Mouse (Mus musculus): ENCODE results near the gene Lgr4. TPM values are rescaled to one million over a fixed set of nuclear protein-coding genes. Genes with fewer than 3 reads are reported as not detected.
A peak's percentile ranks its signal among the peaks of the same experiment; 100 is the strongest.

Gene Lgr4
- polyA plus RNA-seq, 1 experiment from 2014 or later, result 14.0 TPM

DNA sequence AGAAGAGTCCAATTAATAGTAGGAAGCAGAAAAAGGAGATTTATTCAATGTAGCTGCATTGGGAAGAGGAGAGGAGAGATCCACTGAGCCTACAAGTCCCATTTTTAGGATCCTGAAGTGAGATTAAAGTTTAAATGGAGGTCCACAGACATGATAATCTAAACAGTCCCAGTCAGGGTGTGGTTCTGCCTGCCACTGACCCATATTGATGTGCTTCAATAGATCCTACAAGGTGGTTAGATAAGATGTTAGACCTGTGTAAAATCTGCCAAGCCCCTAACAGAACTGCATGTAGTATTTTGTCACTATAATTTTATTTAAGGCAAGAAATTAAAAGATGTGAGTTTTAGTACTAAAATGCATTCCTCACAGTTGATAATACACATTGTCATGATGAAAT is 76.0 kb downstream of the Lgr4 start:
- no peak overlapping the region for H3K4me2 ChIP-seq
- H3K27ac ChIP-seq (ENCODE audit: low read depth, low read length), result no peak overlapping the region
- no peaks in the 10 kb centered on the region for H3K27me3 ChIP-seq (ENCODE audit: control insufficient read depth, insufficient read depth, low read length)
- no peak for ATAC-seq (replicated peaks; ENCODE audit: insufficient number of reproducible peaks, low FRiP score, low TSS enrichment)
- no peak overlapping the region for H3K9ac ChIP-seq (ENCODE audit: low read depth, low read length)
- peaks cover 41% of the 10 kb centered on the region for H3K4me1 ChIP-seq (ENCODE audit: control insufficient read depth, insufficient read depth, low read length)
- H3K9me3 ChIP-seq (replicated peaks; ENCODE audit: control insufficient read depth, low read length), result no peaks in the 10 kb centered on the region
- H3K36me3 ChIP-seq (ENCODE audit: control insufficient read depth, insufficient read depth, low read length), result no peaks in the 10 kb centered on the region; the same call in 1 of the 2 replicates
- H3K4me3 ChIP-seq (ENCODE audit: low read depth, low read length), result no peak overlapping the region

DNA sequence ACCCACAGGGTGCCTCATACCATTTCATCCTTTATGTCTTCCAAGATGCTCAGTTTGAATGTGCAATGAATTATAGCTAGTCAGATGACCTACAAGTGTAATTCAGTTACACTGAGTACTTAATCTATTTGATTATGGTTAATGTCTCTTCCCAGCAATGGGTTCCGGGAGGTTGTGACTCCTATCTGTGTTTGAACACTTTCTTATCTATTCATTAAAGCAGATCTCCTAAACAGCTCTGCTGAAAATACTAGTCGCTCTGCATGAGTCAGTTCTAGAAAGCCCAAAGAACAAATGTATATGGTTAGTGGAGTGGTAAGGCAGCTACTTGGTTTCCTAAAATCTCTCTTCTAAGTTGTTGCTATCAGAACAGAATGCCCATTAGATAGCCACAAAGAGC is 77.6 kb downstream of the Lgr4 start:
- Histone ChIP-seq H3K27me3 (ENCODE audit: control insufficient read depth, insufficient read depth, low read length) (no peaks in the 10 kb centered on the region), H3K9ac (ENCODE audit: low read depth, low read length) (no peak overlapping the region), H3K4me2 (no peak overlapping the region), H3K4me3 (ENCODE audit: low read depth, low read length) (no peak overlapping the region), H3K9me3 (replicated peaks; ENCODE audit: control insufficient read depth, low read length) (no peaks in the 10 kb centered on the region), H3K4me1 (ENCODE audit: control insufficient read depth, insufficient read depth, low read length) (peaks cover 27% of the 10 kb centered on the region), H3K36me3 (ENCODE audit: control insufficient read depth, insufficient read depth, low read length) (no peaks in the 10 kb centered on the region; the same call in 1 of the 2 replicates), H3K27ac (ENCODE audit: low read depth, low read length) (no peak overlapping the region)
- WGBS (ENCODE audit: insufficient replicate concordance), result 8% methylated on average over 2 of the region's 2 CpGs
- no peak for ATAC-seq (replicated peaks; ENCODE audit: insufficient number of reproducible peaks, low FRiP score, low TSS enrichment)

DNA sequence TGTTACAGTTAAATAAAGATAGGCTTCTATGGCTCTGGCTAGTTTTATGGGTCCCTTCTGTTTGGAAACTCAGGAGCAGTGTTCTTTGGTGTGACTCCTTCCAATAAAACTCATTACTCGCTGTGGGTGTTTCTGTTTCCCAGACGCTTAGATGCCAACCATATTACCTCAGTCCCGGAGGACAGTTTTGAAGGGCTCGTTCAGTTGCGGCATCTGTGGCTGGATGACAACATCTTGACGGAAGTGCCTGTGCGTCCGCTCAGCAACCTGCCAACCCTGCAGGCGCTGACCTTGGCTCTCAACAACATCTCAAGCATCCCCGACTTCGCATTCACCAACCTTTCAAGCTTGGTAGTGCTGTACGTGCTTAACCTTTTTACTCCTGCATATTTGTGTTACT is 79.0 kb downstream of the Lgr4 start:
- Histone ChIP-seq H3K27ac (ENCODE audit: low read depth, low read length) (0 out of 2 replicates have a peak overlapping the region, but pooled peaks have one; percentile 15), H3K4me1 (ENCODE audit: control insufficient read depth, insufficient read depth, low read length) (peaks cover 23% of the 10 kb centered on the region), H3K4me2 (peak overlapping the region; percentile 29), H3K4me3 (ENCODE audit: low read depth, low read length) (no peak overlapping the region), H3K9me3 (replicated peaks; ENCODE audit: control insufficient read depth, low read length) (no peaks in the 10 kb centered on the region), H3K9ac (ENCODE audit: low read depth, low read length) (no peak overlapping the region), H3K27me3 (ENCODE audit: control insufficient read depth, insufficient read depth, low read length) (no peaks in the 10 kb centered on the region), H3K36me3 (ENCODE audit: control insufficient read depth, insufficient read depth, low read length) (no peaks in the 10 kb centered on the region; the same call in 1 of the 2 replicates)
- WGBS (ENCODE audit: insufficient replicate concordance), result 45% methylated on average over 12 of the region's 12 CpGs
- ATAC-seq (replicated peaks; ENCODE audit: insufficient number of reproducible peaks, low FRiP score, low TSS enrichment), result no peak

DNA sequence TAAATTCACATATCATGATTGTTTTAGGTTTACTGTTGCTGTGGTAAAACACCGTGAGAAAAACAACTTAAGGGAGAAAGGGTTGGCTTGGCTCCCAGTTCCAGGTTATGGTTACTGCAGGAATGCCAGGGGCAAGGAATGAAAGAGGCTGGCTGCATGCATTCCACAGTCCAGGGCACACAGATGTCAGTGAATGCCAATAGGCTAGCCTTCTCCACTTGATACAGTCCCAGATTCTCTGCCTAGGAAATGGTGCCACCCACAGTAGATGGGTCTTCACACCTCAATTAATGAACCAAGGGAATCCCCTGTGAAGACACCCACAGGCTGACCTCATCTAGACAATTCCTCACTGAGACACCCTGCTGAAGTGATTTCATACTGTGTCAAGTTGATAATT is 87.2 kb downstream of the Lgr4 start:
- no peak overlapping the region for H3K9ac ChIP-seq (ENCODE audit: low read depth, low read length)
- H3K9me3 ChIP-seq (replicated peaks; ENCODE audit: control insufficient read depth, low read length), result no peaks in the 10 kb centered on the region
- ATAC-seq (replicated peaks; ENCODE audit: insufficient number of reproducible peaks, low FRiP score, low TSS enrichment), result no peak
- H3K4me1 ChIP-seq (ENCODE audit: control insufficient read depth, insufficient read depth, low read length), result no peaks in the 10 kb centered on the region
- H3K4me3 ChIP-seq (ENCODE audit: low read depth, low read length), result no peak overlapping the region
- H3K4me2 ChIP-seq, result no peak overlapping the region
- no peaks in the 10 kb centered on the region for H3K27me3 ChIP-seq (ENCODE audit: control insufficient read depth, insufficient read depth, low read length)
- H3K36me3 ChIP-seq (ENCODE audit: control insufficient read depth, insufficient read depth, low read length), result 0 out of 2 replicates have a peak, but pooled peaks cover 3% of the 10 kb centered on the region
- no peak overlapping the region for H3K27ac ChIP-seq (ENCODE audit: low read depth, low read length)
- 77% methylated on average over 1 of the region's 1 CpGs for WGBS (ENCODE audit: insufficient replicate concordance)

DNA sequence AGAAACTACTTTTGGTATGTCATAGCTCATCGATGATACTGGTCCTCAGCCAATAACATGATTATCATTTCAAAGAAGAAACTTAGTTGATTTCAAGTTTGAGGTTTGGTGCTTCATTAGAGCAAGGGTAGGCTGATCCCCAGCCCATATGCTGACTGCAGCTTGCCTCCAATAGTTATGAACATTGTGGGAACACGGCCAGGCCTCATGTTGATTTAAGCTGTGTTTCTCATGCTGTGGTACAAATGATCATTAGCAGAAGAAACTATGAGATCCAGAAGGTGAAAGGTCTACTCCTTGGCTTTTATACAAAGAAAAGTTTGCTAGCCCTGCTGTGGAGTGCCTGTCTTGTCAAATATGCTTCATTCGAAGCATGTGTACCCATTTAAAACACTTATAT is 87.7 kb downstream of the Lgr4 start:
- Histone ChIP-seq H3K9ac (ENCODE audit: low read depth, low read length) (no peak overlapping the region), H3K36me3 (ENCODE audit: control insufficient read depth, insufficient read depth, low read length) (0 out of 2 replicates have a peak, but pooled peaks cover 3% of the 10 kb centered on the region), H3K4me3 (ENCODE audit: low read depth, low read length) (no peak overlapping the region), H3K27me3 (ENCODE audit: control insufficient read depth, insufficient read depth, low read length) (no peaks in the 10 kb centered on the region), H3K4me2 (no peak overlapping the region), H3K4me1 (ENCODE audit: control insufficient read depth, insufficient read depth, low read length) (no peaks in the 10 kb centered on the region), H3K27ac (ENCODE audit: low read depth, low read length) (no peak overlapping the region), H3K9me3 (replicated peaks; ENCODE audit: control insufficient read depth, low read length) (no peaks in the 10 kb centered on the region)
- 73% methylated on average over 3 of the region's 3 CpGs for WGBS (ENCODE audit: insufficient replicate concordance)
- ATAC-seq (replicated peaks; ENCODE audit: insufficient number of reproducible peaks, low FRiP score, low TSS enrichment), result no peak

DNA sequence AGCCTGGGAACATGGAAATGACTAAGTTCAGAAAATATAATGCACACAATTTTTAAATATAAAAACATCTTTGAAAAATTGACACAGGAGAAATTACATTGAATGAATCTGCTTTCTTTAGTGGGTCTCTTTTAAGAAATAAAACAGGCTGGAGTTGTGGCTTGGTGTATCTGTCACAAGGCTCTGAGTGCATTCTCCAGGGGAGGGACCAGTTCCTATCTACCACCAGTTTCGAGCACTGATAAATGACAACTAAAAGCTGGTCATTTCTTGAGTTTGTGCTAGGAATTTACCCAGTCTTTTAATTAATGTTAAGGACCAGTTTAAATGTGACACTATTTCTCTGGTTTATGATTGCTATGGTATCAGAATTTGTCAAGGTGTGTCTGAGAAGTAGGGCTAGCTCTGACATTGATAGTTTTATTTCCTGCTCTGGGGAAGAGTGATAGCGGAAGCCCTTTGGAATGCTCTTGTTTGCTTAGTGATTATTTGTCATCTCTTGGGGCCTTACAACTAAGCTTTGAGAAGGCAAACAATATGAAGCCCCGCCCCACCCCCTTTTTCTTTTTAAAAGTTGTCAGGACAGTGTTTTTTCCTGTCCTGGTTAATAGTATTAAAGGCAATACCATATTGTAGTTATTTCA is 88.3 kb downstream of the Lgr4 start:
- H3K9ac ChIP-seq (ENCODE audit: low read depth, low read length), result no peak overlapping the region
- no peaks in the 10 kb centered on the region for H3K27me3 ChIP-seq (ENCODE audit: control insufficient read depth, insufficient read depth, low read length)
- no peaks in the 10 kb centered on the region for H3K4me1 ChIP-seq (ENCODE audit: control insufficient read depth, insufficient read depth, low read length)
- 0 out of 2 replicates have a peak, but pooled peaks cover 3% of the 10 kb centered on the region for H3K36me3 ChIP-seq (ENCODE audit: control insufficient read depth, insufficient read depth, low read length)
- no peak for ATAC-seq (replicated peaks; ENCODE audit: insufficient number of reproducible peaks, low FRiP score, low TSS enrichment)
- H3K9me3 ChIP-seq (replicated peaks; ENCODE audit: control insufficient read depth, low read length), result no peaks in the 10 kb centered on the region
- WGBS (ENCODE audit: insufficient replicate concordance), result 61% methylated on average over 3 of the region's 3 CpGs
- H3K27ac ChIP-seq (ENCODE audit: low read depth, low read length), result no peak overlapping the region
- H3K4me2 ChIP-seq, result no peak overlapping the region
- H3K4me3 ChIP-seq (ENCODE audit: low read depth, low read length), result no peak overlapping the region

DNA sequence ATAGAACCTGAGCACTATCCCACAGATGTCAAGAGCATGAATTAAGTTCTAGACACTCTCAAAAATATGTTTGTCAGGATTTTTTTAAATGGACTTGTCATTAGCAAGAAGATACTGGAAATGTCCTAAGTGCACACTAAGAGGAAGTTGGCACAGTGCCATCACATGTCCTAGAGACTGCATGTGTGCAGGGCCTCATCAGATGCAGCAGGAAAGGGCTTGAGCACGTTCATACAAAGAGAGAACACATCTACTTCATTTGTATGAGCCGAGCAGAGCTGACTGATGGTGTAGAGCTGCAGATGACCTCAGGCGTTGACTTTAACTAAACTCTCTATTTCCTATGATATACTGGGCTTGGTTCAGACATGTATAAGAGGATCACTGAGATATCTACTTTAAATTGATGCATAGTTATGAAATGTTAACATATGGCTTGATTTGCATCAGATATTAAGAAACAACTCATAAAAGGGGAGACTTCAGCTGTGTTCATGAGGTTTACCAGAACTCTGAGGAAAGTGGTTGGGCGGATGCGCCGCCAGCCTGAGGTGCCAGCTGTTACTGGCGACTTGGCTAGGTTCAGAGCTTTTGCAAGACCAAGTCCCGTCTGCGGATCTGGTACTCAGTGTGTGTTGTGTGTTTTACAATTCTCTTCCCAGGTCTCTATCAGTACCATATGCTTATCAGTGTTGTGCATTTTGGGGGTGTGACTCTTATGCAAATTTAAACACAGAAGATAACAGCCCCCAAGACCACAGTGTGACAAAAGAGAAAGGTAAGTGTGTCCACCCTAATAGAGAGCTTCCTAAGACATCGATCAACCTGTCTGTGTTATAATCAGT is 90.2 kb downstream of the Lgr4 start:
- ATAC-seq (replicated peaks; ENCODE audit: insufficient number of reproducible peaks, low FRiP score, low TSS enrichment), result 0 out of 2 replicates have a peak, but pooled peaks have one; percentile 35
- no peak overlapping the region for H3K9ac ChIP-seq (ENCODE audit: low read depth, low read length)
- 91% methylated on average over 10 of the region's 10 CpGs for WGBS (ENCODE audit: insufficient replicate concordance)
- H3K9me3 ChIP-seq (replicated peaks; ENCODE audit: control insufficient read depth, low read length), result no peaks in the 10 kb centered on the region
- no peak overlapping the region for H3K4me2 ChIP-seq
- peaks cover 7% of the 10 kb centered on the region for H3K36me3 ChIP-seq (ENCODE audit: control insufficient read depth, insufficient read depth, low read length)
- H3K4me3 ChIP-seq (ENCODE audit: low read depth, low read length), result no peak overlapping the region
- H3K27me3 ChIP-seq (ENCODE audit: control insufficient read depth, insufficient read depth, low read length), result no peaks in the 10 kb centered on the region
- H3K27ac ChIP-seq (ENCODE audit: low read depth, low read length), result no peak overlapping the region
- no peaks in the 10 kb centered on the region for H3K4me1 ChIP-seq (ENCODE audit: control insufficient read depth, insufficient read depth, low read length)

DNA sequence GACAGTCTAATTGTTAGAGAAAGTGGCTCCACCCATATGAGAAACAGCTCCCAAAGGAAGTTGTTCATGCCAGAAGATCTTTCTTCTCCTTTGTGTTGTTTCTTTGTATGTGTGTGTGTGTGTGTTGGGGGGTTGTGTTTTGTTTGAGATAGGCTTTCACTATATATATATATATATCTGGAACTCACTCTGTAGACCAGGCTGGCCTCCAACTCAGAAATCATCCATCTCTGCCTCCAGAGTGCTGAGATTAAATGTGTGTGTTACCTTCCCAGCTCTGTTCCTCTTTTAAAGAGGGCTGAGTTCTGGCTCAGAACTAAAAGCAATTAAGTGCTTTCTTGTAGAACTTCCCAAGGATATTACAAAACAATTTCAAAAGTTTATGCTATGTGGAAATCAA is 92.0 kb downstream of the Lgr4 start:
- H3K9ac ChIP-seq (ENCODE audit: low read depth, low read length), result no peak overlapping the region
- H3K9me3 ChIP-seq (replicated peaks; ENCODE audit: control insufficient read depth, low read length), result no peaks in the 10 kb centered on the region
- H3K27ac ChIP-seq (ENCODE audit: low read depth, low read length), result no peak overlapping the region
- no peaks in the 10 kb centered on the region for H3K4me1 ChIP-seq (ENCODE audit: control insufficient read depth, insufficient read depth, low read length)
- no peak overlapping the region for H3K4me3 ChIP-seq (ENCODE audit: low read depth, low read length)
- peaks cover 7% of the 10 kb centered on the region for H3K36me3 ChIP-seq (ENCODE audit: control insufficient read depth, insufficient read depth, low read length)
- no peaks in the 10 kb centered on the region for H3K27me3 ChIP-seq (ENCODE audit: control insufficient read depth, insufficient read depth, low read length)
- H3K4me2 ChIP-seq, result no peak overlapping the region
- no peak for ATAC-seq (replicated peaks; ENCODE audit: insufficient number of reproducible peaks, low FRiP score, low TSS enrichment)

Data from heart, embryonic 11.5 days (tissue).